Mouse (Mus musculus) embryonic facial prominence, embryonic 13.5 days (tissue): ENCODE measurements at regions not wholly inside any gene's neighbourhood (a gene's known extent, or its start where the extent isn't known, plus 50 kb on each side); places are given as distances from the start of the nearest gene placed in this dataset.
A peak's percentile ranks its signal among the peaks of the same experiment; 100 is the strongest.

Experiments used
- ATAC-seq: fragments of 200-750 bp; cut with Nextera tagmentation; 2 replicates; pipeline ENCODE4 v1.8.0; 2017; ENCODE audit warnings: low read depth; ENCODE audit not compliant: insufficient number of reproducible peaks, insufficient read depth, low FRiP score, low TSS enrichment
- H3K27ac ChIP-seq: fragments of 300-500 bp; sonication (generic); 2 replicates; pipeline ENCODE4 v1.5.1; 2015; ENCODE audit warnings: moderate library complexity, mild to moderate bottlenecking, inconsistent platforms
- H3K27me3 ChIP-seq: fragments of 300-500 bp; sonication (generic); 2 replicates; pipeline ENCODE4 v1.6.1; 2015; ENCODE audit warnings: mild to moderate bottlenecking, inconsistent platforms
- H3K36me3 ChIP-seq: fragments of 300-500 bp; sonication (generic); 2 replicates; pipeline ENCODE4 v1.6.1; 2015; ENCODE audit warnings: mild to moderate bottlenecking, inconsistent platforms
- H3K4me1 ChIP-seq: fragments of 300-500 bp; sonication (generic); 2 replicates; pipeline ENCODE4 v1.6.1; 2015; ENCODE audit warnings: inconsistent platforms
- H3K4me2 ChIP-seq: fragments of 300-500 bp; sonication (generic); 2 replicates; pipeline ENCODE4 v1.6.1; 2015; ENCODE audit warnings: moderate library complexity, mild to moderate bottlenecking, inconsistent platforms
- H3K4me3 ChIP-seq: fragments of 300-500 bp; sonication (generic); 2 replicates; pipeline ENCODE4 v1.5.1; 2015; ENCODE audit warnings: mild to moderate bottlenecking, inconsistent platforms
- H3K9ac ChIP-seq: fragments of 300-500 bp; sonication (generic); 2 replicates; pipeline ENCODE4 v1.6.1; 2015; ENCODE audit warnings: mild to moderate bottlenecking, inconsistent platforms
- H3K9me3 ChIP-seq: fragments of 300-500 bp; sonication (generic); 2 replicates; pipeline ENCODE4 v1.6.1; 2016; ENCODE audit warnings: inconsistent platforms
- WGBS: fragments of 180-500 bp; shearing (Covaris S2); methylation state at CpG from one replicate; pipeline ENCODE4 v1.1.7; 2015; ENCODE audit warnings: mixed read lengths; 5-methylcytosine and 5-hydroxymethylcytosine counted together

- H3K9ac ChIP-seq = no peak overlapping the region
- no peaks in the 10 kb centered on the region for H3K27me3 ChIP-seq
- 95% methylated on average over 1 of the region's 1 CpGs for WGBS
- H3K36me3 ChIP-seq = no peaks in the 10 kb centered on the region
- ATAC-seq = no peak
- no peak overlapping the region for H3K4me3 ChIP-seq
- no peak overlapping the region for H3K27ac ChIP-seq
- H3K9me3 ChIP-seq = no peaks in the 10 kb centered on the region
- H3K4me2 ChIP-seq = no peak overlapping the region
- peaks cover 6% of the 10 kb centered on the region for H3K4me1 ChIP-seq
Measured at GRCm38 (mm10) chr4:11903861-11904260, 77.2 kb downstream of the Gm10604 start.

- Histone ChIP-seq H3K4me1 (peaks cover 6% of the 10 kb centered on the region), H3K27me3 (no peaks in the 10 kb centered on the region), H3K36me3 (no peaks in the 10 kb centered on the region), H3K9ac (no peak overlapping the region), H3K9me3 (no peaks in the 10 kb centered on the region), H3K4me3 (no peak overlapping the region), H3K27ac (no peak overlapping the region), H3K4me2 (no peak overlapping the region)
- 94% methylated on average over 5 of the region's 5 CpGs for WGBS
- no peak for ATAC-seq
Measured at GRCm38 (mm10) chr4:11903401-11903800, 77.7 kb downstream of the Gm10604 start.

GRCm38 (mm10) chr4:11899979-11900624 lies 81.0 kb downstream of the Gm10604 start:
- 6% methylated on average over 10 of the region's 10 CpGs for WGBS
- ATAC-seq = no peak

GRCm38 (mm10) chr4:11897231-11897630 lies 83.8 kb downstream of the Gm10604 start:
- ATAC-seq = no peak
- H3K36me3 ChIP-seq = no peaks in the 10 kb centered on the region
- H3K9me3 ChIP-seq = no peaks in the 10 kb centered on the region
- H3K27ac ChIP-seq = no peak overlapping the region
- H3K27me3 ChIP-seq = no peaks in the 10 kb centered on the region
- H3K4me3 ChIP-seq = no peak overlapping the region
- no peak overlapping the region for H3K9ac ChIP-seq
- peaks cover 6% of the 10 kb centered on the region for H3K4me1 ChIP-seq
- H3K4me2 ChIP-seq = no peak overlapping the region

More at GRCm38 (mm10) chr4:11899979-11900624, 81.0 kb downstream of the Gm10604 start:
- Histone ChIP-seq H3K36me3 (no peaks in the 10 kb centered on the region), H3K9me3 (no peaks in the 10 kb centered on the region), H3K27ac (no peak overlapping the region), H3K27me3 (no peaks in the 10 kb centered on the region), H3K4me3 (no peak overlapping the region), H3K4me2 (peak overlapping the region; percentile 34), H3K4me1 (peaks cover 6% of the 10 kb centered on the region), H3K9ac (no peak overlapping the region; the same call in 1 of the 2 replicates)

- H3K27ac ChIP-seq = no peak overlapping the region
- no peak overlapping the region for H3K4me3 ChIP-seq
- H3K4me1 ChIP-seq = peaks cover 6% of the 10 kb centered on the region
- no peaks in the 10 kb centered on the region for H3K36me3 ChIP-seq
- no peaks in the 10 kb centered on the region for H3K27me3 ChIP-seq
- ATAC-seq = no peak
- H3K9me3 ChIP-seq = no peaks in the 10 kb centered on the region
- H3K4me2 ChIP-seq = no peak overlapping the region
- H3K9ac ChIP-seq = no peak overlapping the region
- 82% methylated on average over 6 of the region's 6 CpGs for WGBS
Measured at GRCm38 (mm10) chr4:11895857-11896825, 84.9 kb downstream of the Gm10604 start.

GRCm38 (mm10) chr4:11893560-11894205 lies 87.4 kb downstream of the Gm10604 start:
- 51% methylated on average over 9 of the region's 9 CpGs for WGBS
- no peaks in the 10 kb centered on the region for H3K9me3 ChIP-seq
- no peak for ATAC-seq

GRCm38 (mm10) chr4:11889039-11889600 lies 91.9 kb downstream of the Gm10604 start:
- Histone ChIP-seq H3K27me3 (no peaks in the 10 kb centered on the region), H3K9ac (no peak overlapping the region), H3K4me1 (peaks cover 15% of the 10 kb centered on the region), H3K9me3 (no peaks in the 10 kb centered on the region), H3K4me3 (no peak overlapping the region), H3K36me3 (no peaks in the 10 kb centered on the region), H3K27ac (no peak overlapping the region), H3K4me2 (no peak overlapping the region)
- ATAC-seq = no peak
- WGBS = 79% methylated on average over 6 of the region's 6 CpGs

More at GRCm38 (mm10) chr4:11893560-11894205, 87.4 kb downstream of the Gm10604 start:
- no peak overlapping the region for H3K9ac ChIP-seq
- H3K4me1 ChIP-seq = no peaks in the 10 kb centered on the region
- no peaks in the 10 kb centered on the region for H3K27me3 ChIP-seq
- no peak overlapping the region for H3K4me2 ChIP-seq
- no peak overlapping the region for H3K27ac ChIP-seq
- H3K36me3 ChIP-seq = no peaks in the 10 kb centered on the region
- no peak overlapping the region for H3K4me3 ChIP-seq

- Histone ChIP-seq H3K27me3 (no peaks in the 10 kb centered on the region), H3K9ac (no peak overlapping the region), H3K4me2 (no peak overlapping the region), H3K36me3 (no peaks in the 10 kb centered on the region), H3K9me3 (no peaks in the 10 kb centered on the region), H3K4me3 (no peak overlapping the region), H3K4me1 (peaks cover 15% of the 10 kb centered on the region), H3K27ac (no peak overlapping the region)
- WGBS = 42% methylated on average over 1 of the region's 1 CpGs
- ATAC-seq = no peak
Measured at GRCm38 (mm10) chr4:11887377-11887776, 93.7 kb downstream of the Gm10604 start.

GRCm38 (mm10) chr4:11885499-11885898 lies 95.6 kb downstream of the Gm10604 start:
- H3K36me3 ChIP-seq = no peaks in the 10 kb centered on the region
- no peaks in the 10 kb centered on the region for H3K9me3 ChIP-seq
- H3K27ac ChIP-seq = peak overlapping the region; percentile 73; the same call in 1 of the 2 replicates
- H3K4me1 ChIP-seq = peaks cover 15% of the 10 kb centered on the region
- ATAC-seq = no peak
- H3K4me3 ChIP-seq = no peak overlapping the region
- WGBS = 66% methylated on average over 4 of the region's 4 CpGs
- no peak overlapping the region for H3K9ac ChIP-seq
- no peak overlapping the region for H3K4me2 ChIP-seq
- H3K27me3 ChIP-seq = no peaks in the 10 kb centered on the region

- Histone ChIP-seq H3K9me3 (no peaks in the 10 kb centered on the region), H3K27ac (peak overlapping the region; percentile 73), H3K4me1 (peaks cover 15% of the 10 kb centered on the region), H3K4me3 (no peak overlapping the region), H3K4me2 (peak overlapping the region; percentile 34; the same call in 1 of the 2 replicates), H3K27me3 (no peaks in the 10 kb centered on the region), H3K36me3 (no peaks in the 10 kb centered on the region), H3K9ac (no peak overlapping the region)
- no peak for ATAC-seq
- 18% methylated on average over 7 of the region's 7 CpGs for WGBS
Measured at GRCm38 (mm10) chr4:11884818-11885217, 96.2 kb downstream of the Gm10604 start.

- Histone ChIP-seq H3K9me3 (no peaks in the 10 kb centered on the region), H3K9ac (no peak overlapping the region), H3K27ac (no peak overlapping the region), H3K4me2 (no peak overlapping the region), H3K4me3 (no peak overlapping the region), H3K27me3 (no peaks in the 10 kb centered on the region), H3K4me1 (peaks cover 15% of the 10 kb centered on the region), H3K36me3 (no peaks in the 10 kb centered on the region)
- no peak for ATAC-seq
- 64% methylated on average over 5 of the region's 5 CpGs for WGBS
Measured at GRCm38 (mm10) chr4:11883295-11883694, 97.8 kb downstream of the Gm10604 start.
